Mouse (Mus musculus) C2C12 (cell line): ENCODE measurements around the gene Lrtm1. TPM values are rescaled to one million over a fixed set of nuclear protein-coding genes. Genes with fewer than 3 reads are reported as not detected.

Source experiments
- H3K27me3 ChIP-seq: one replicate; pipeline ENCODE4 v1.6.1; 2011; ENCODE audit not compliant: control insufficient read depth, insufficient read depth, insufficient read length
- H3K36me3 ChIP-seq: one replicate; pipeline ENCODE4 v1.6.1; 2011; ENCODE audit not compliant: control insufficient read depth, insufficient read depth
- H3K4me3 ChIP-seq: one replicate; pipeline ENCODE4 v1.5.1; 2011; ENCODE audit warnings: mild to moderate bottlenecking, control low read depth; ENCODE audit not compliant: poor library complexity, insufficient read depth, severe bottlenecking
- H3K79me2 ChIP-seq: one replicate; pipeline ENCODE4 v1.6.1; 2011; ENCODE audit not compliant: control insufficient read depth, insufficient read depth
- H3K79me3 ChIP-seq: one replicate; pipeline ENCODE4 v1.6.1; 2011; ENCODE audit warnings: low read depth, control low read depth
- H3ac ChIP-seq: one replicate; pipeline ENCODE3; 2011; ENCODE audit warnings: low read depth; ENCODE audit not compliant: control insufficient read depth, insufficient read length
- CEBPB ChIP-seq: IDR thresholded peaks from one replicate; pipeline ENCODE4 v1.6.1; 2011; ENCODE audit warnings: low read depth, mild to moderate bottlenecking, control low read depth, moderate library complexity
- CTCF ChIP-seq: IDR thresholded peaks from one replicate; pipeline ENCODE4 v1.5.1; 2011; ENCODE audit not compliant: control insufficient read depth, insufficient read depth, insufficient read length
- FOSL1 ChIP-seq: IDR thresholded peaks from one replicate; pipeline ENCODE4 v1.8.0; 2011; ENCODE audit warnings: mild to moderate bottlenecking, low read length; ENCODE audit not compliant: poor library complexity, insufficient read depth, severe bottlenecking
- MAX ChIP-seq: IDR thresholded peaks from one replicate; pipeline ENCODE4 v1.6.1; 2011; ENCODE audit warnings: mild to moderate bottlenecking, control low read depth
- MYOD1 ChIP-seq: IDR thresholded peaks from one replicate; pipeline ENCODE4 v1.6.1; 2011; ENCODE audit warnings: low read depth; ENCODE audit not compliant: control insufficient read depth, insufficient read length
- MYOG ChIP-seq: IDR thresholded peaks from one replicate; pipeline ENCODE4 v1.6.1; 2011; ENCODE audit not compliant: control insufficient read depth, insufficient read length; ENCODE audit errors: extremely low read depth
- USF1 ChIP-seq: IDR thresholded peaks from one replicate; pipeline ENCODE4 v1.6.1; 2011; ENCODE audit warnings: low read depth, mild to moderate bottlenecking, control low read depth, moderate library complexity
- polyA plus RNA-seq: library from polyadenylated mRNA; unstranded; fragments of >200 nt; fragmentation: generic; extraction: Trizol; gene quantifications from one replicate; pipeline ENCODE4 v1.2.1, GENCODE M21; 2012; ENCODE audit warnings: missing spikeins

Lrtm1 gene
- polyA plus RNA-seq, 1 experiment: not detected

- H3K4me3 ChIP-seq: no peak overlapping the region
- no peak overlapping the region for H3ac ChIP-seq
- TF ChIP-seq FOSL1 (no peak), MYOD1 (no peak), MAX (no peak), CTCF (no peak)
- H3K36me3 ChIP-seq: no peaks in the 10 kb centered on the region
- no peaks in the 10 kb centered on the region for H3K79me2 ChIP-seq
- no peaks in the 10 kb centered on the region for H3K79me3 ChIP-seq
- H3K27me3 ChIP-seq: no peaks in the 10 kb centered on the region
Observed at GRCm38 (mm10) chr14:29028391-29029106, 10.5 kb downstream of the Lrtm1 start.

- Histone ChIP-seq H3ac (no peak overlapping the region), H3K36me3 (no peaks in the 10 kb centered on the region), H3K79me2 (no peaks in the 10 kb centered on the region), H3K79me3 (no peaks in the 10 kb centered on the region), H3K27me3 (no peaks in the 10 kb centered on the region), H3K4me3 (no peak overlapping the region)
- no peak for TF ChIP-seq USF1
- TF ChIP-seq MYOD1: no peak
- TF ChIP-seq CTCF: no peak
- TF ChIP-seq MAX: no peak
- no peak for TF ChIP-seq FOSL1
- TF ChIP-seq CEBPB: no peak
- no peak for TF ChIP-seq MYOG
Observed at GRCm38 (mm10) chr14:29029107-29029469, 11.1 kb downstream of the Lrtm1 start.

GRCm38 (mm10) chr14:29029896-29030420 lies 11.9 kb downstream of the Lrtm1 start:
- Histone ChIP-seq H3K4me3 (no peak overlapping the region), H3K79me3 (no peaks in the 10 kb centered on the region), H3K36me3 (no peaks in the 10 kb centered on the region), H3ac (no peak overlapping the region), H3K79me2 (no peaks in the 10 kb centered on the region), H3K27me3 (no peaks in the 10 kb centered on the region)
- TF ChIP-seq USF1 (no peak), CEBPB (no peak), MYOD1 (no peak), CTCF (no peak), MYOG (no peak)

- Histone ChIP-seq H3K4me3 (no peak overlapping the region), H3ac (no peak overlapping the region), H3K79me3 (no peaks in the 10 kb centered on the region), H3K36me3 (no peaks in the 10 kb centered on the region), H3K27me3 (no peaks in the 10 kb centered on the region), H3K79me2 (no peaks in the 10 kb centered on the region)
- TF ChIP-seq MAX (no peak), MYOG (no peak), CEBPB (no peak), CTCF (no peak), FOSL1 (no peak), USF1 (no peak), MYOD1 (no peak)
Observed at GRCm38 (mm10) chr14:29030519-29030918, 12.5 kb downstream of the Lrtm1 start.

- TF ChIP-seq MYOD1: no peak
- TF ChIP-seq CTCF: no peak
- TF ChIP-seq MAX: no peak
- TF ChIP-seq MYOG: no peak
- no peak for TF ChIP-seq USF1
- no peak for TF ChIP-seq CEBPB
- TF ChIP-seq FOSL1: no peak
Observed at GRCm38 (mm10) chr14:29031858-29032395, 13.9 kb downstream of the Lrtm1 start.

GRCm38 (mm10) chr14:29038246-29038645 lies 20.2 kb downstream of the Lrtm1 start:
- Histone ChIP-seq H3K79me3 (no peaks in the 10 kb centered on the region), H3K27me3 (no peaks in the 10 kb centered on the region), H3K4me3 (no peak overlapping the region), H3ac (no peak overlapping the region), H3K79me2 (no peaks in the 10 kb centered on the region), H3K36me3 (no peaks in the 10 kb centered on the region)
- TF ChIP-seq MAX (no peak), USF1 (no peak), MYOD1 (no peak), FOSL1 (no peak), CEBPB (no peak)

More at GRCm38 (mm10) chr14:29031858-29032395, 13.9 kb downstream of the Lrtm1 start:
- Histone ChIP-seq H3ac (no peak overlapping the region), H3K79me2 (no peaks in the 10 kb centered on the region), H3K79me3 (no peaks in the 10 kb centered on the region), H3K36me3 (no peaks in the 10 kb centered on the region), H3K4me3 (no peak overlapping the region), H3K27me3 (no peaks in the 10 kb centered on the region)
